Mouse (Mus musculus): ENCODE measurements around the gene Tenm2.

The Tenm2 gene

DNA sequence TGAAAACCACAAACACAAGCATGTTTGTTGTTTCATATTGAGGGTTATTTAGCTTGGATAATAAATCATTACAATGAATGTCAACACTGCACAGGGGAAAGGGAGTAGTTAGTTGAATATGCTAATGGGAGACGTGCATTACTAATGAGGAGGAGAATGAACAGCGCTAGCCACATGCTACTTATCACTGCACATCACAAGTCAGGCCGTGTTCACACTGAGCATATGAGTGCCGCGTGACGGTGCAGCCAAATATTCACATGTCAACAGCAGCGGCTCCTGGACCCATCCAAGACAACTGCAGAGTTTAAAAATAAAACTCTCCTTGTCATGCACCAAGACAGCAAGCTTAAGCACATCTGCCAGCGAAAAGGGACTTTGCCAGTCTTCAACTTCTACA is 753.6 kb downstream of the Tenm2 start:
- no peak for DNase-seq (ENCODE audit: low spot score)

DNA sequence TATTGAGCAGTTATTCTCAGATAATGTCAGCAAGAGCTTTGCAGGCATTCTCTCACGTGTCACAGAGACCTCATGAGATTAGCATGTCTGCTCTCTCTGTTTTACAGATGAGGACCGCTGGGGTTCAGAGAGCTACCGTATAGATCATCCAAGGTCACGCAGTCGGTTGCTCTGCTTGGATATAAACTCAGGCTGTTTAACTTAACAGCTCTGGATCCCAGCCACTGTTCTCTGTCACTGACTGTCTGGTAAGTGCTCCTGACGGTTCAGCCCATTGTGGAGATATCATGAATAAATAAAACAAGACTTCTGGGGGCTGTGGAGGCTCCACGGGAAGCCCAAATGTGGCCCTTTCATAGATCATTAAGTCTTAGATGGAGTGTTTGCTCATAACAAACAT is 754.2 kb downstream of the Tenm2 start:
- DNase-seq (ENCODE audit: low spot score) = no peak

DNA sequence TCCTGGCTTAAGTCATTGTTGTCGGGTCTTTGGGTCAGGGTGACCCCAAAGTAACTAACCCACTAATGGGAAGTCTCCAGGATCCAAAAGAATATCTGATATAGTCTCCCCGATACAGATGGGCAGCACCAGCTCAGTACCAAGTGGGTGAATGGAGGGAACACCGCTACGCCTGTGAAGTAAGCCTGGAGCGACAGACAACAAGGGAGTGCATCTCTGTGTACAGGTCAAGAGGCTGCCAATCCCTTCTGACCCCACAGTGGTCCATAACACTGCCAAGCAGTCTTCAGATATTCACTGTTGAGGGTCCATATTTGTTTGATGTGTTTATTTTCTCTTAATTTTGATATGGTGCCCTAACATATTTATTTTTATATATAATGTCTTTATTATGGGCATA is 754.7 kb downstream of the Tenm2 start:
- DNase-seq (ENCODE audit: low spot score) = no peak

DNA sequence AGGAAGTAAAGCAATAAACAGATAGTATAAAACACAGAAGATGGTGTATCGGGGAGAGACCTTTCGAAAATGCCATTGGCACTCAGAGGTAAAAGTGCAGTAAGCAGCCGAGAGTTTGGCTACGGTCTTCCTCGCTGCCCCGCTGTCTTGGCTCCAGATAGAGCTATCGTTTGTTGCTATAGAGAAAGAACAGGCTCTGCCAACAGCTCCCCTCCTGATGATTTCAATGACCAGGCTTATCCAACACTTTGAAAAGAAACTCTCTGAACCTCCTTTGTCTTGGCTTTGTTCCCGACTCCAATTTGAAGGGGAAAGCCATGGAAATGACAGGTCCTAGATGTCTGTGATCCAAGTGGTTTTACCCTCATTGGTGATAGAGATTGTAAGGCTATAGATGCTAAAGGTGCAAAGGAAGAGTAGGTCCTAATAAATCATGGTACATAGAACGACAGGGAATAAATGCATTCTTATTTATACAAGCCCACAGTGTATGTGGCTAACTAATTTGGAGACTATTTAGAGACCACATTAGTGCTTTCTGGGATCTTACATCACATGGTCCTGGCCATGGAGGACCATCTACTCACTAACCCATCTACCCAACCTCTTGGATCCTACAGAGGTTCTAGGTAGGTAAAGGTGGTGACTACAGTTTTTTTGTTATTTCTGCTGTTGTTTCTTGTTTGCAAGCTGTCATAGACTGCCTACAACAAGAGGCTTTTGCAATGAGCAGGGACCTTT is 765.8 kb downstream of the Tenm2 start:
- DNase-seq (ENCODE audit: low spot score) = no peak

DNA sequence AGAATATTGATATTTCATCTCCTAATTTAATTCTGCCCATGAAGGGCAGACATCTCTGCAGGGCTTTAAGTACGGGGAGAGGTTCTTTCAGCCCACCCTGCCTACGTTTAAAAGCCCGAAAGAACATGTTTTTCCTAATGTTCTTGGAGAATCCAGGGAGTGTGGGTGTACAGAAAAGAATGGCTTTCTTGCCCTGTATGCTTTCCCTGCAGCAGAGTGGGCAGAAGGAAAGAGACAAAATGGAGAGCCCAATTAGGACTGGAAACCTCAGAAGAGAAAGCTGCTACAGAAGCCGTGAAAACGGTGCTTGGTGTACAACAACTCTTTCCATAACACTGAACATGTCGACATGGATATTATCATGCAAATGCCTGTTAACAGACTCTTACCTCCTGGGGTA is 777.3 kb downstream of the Tenm2 start:
- DNase-seq (ENCODE audit: low spot score) = no peak

DNA sequence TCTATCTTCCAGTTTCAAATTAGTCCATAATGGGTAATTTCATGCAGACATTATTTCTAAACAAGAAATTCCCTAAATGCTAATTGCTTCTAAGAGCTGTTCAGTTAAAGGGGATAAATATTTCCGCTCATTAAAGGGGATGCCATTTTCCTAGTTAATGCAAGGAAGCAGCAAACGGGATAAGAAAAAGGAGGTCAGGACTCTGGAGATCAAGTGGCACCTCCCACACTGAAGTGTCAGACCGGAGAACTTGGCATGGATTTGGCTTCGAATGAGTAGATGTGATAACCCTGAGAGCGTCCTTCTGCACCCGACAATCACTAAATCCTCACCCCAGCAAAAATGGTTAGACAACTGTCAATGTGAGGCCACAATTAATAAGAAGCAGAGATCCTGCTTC is 781.7 kb downstream of the Tenm2 start:
- DNase-seq (ENCODE audit: low spot score) = no peak

DNA sequence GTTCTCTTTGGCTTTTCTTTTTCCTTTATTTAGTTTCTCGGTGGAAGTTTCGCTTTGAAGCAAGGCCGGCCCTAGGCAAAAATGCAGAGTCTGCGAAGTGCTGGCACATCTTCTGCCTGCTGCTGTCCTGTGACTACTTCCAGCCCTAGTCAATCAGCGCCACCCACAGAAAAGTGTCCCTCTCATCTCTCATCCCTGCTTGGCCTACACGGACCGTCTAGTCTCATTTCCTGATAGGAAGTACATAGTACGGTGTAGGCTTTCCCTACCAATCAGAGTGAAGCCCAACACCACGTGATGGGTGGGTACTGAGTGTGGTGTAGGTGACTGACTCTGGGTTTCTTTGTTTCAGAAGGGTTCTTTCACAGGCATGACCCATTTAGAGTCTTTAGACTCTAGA is 783.3 kb downstream of the Tenm2 start:
- DNase-seq (ENCODE audit: low spot score) = no peak

DNA sequence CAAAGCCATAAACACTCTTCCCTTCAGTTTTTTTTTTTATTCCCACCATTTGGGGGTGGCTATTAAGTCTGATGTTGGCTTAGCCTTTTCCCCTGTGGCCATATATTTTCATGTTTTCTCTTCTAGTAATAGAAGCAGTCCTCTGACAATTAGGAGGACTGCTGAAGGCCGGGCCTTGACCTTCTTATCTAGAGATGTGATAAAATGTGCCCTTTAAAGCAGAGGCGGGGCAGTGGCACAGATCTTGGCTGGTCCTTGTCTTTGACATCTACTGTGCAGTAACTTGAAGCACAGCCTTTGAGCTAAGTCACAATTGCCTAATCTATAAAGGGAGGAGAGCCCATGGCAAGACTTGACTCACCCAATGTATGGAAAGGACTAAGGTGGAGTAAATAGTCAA is 789.4 kb downstream of the Tenm2 start:
- no peak for DNase-seq (ENCODE audit: low spot score)

DNA sequence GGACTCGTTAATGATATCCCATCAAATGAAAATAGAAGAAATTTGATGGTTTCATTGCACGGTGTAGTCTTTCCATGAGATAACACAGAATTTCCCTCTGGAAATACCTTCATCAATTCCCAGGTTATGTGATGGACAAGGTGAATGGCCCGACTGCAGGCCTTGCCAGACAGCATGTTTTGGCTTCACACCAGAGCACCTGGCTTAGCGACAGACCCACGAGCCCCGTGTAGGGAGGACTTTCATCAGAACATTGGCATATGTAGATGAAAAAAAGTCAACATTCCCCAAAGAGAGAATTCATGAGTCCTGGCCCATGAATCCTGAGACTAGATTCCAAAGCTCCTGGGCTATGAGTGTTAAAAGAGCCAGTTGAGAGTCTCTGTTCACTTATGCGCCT is 791.9 kb downstream of the Tenm2 start:
- DNase-seq (ENCODE audit: low spot score) = no peak

DNA sequence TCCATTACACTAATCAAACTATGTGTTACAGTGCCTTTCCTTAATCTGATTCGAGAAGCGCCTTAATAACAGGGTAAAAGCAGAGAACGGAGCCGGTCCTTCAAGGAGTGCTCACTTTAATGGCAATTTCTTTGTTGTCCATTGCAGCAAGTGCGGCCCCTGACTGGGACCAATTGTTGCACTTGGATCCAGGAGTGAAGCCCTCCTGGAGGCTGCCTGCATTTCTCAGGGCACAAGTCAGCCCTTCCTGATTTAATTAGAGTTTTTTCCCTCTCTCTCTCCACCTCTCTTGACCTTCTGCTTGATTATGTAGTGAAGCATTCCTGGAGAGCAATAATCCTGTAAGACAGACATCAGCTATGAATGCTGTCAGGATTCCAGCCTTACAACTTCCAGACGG is 794.0 kb downstream of the Tenm2 start:
- DNase-seq (ENCODE audit: low spot score) = no peak

DNA sequence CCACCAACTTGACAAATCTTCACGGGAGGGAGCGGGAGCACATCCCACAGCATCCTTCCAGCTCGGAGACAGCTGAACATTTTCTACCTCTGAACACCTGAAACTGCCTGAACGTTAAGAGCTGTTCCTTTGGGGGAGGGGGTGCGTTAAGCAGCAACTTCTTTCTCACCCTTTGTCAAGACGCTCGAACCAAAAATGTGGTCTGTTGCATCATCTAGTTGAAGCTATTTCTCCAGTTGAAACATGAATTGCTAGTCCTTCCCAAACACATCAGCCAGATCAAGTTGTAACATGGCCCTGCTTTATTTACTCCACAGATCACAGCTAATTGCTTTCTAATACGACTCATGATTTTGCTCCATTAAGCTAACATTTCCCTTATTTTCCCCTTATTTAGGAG is 799.5 kb downstream of the Tenm2 start:
- DNase-seq (ENCODE audit: low spot score) = no peak

DNA sequence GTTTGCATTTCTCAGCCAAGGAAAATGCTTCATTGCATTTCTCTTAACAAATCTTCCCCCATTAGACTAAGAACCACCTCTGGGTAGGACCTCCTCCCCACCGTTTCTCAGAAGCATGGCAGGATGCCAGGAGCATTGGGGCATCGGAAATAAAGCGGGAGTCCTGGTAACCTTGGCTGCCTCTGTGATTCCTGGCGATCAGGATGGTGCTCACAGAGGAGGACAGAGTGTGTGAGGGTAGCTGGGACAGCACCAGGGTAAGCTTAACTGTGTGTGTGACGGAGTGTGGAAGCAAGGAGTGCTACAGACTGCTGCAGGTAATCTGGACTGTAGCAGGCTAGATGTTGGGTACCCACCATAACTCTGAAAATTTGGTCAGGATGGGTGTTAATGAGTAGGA is 806.8 kb downstream of the Tenm2 start:
- DNase-seq (ENCODE audit: low spot score) = peak; percentile 41

DNA sequence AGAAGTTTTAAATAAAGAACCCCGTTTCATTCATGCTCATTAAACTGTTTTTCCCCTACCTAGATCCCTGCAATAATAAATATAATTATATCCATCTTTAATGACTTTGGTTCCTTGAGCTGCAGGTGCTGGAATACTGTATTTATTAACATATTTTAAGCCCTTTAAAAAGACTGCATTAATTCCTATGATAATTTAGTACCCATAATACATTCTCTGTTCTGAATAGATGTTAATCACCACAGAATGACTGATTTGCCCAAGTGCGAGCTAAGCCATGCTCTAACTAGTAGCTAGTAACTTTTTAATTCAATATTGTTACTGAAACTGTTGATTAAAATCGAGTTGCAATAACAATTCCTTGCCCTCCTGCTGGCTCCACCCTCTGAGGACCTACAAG is 810.8 kb downstream of the Tenm2 start:
- DNase-seq (ENCODE audit: low spot score) = no peak

DNA sequence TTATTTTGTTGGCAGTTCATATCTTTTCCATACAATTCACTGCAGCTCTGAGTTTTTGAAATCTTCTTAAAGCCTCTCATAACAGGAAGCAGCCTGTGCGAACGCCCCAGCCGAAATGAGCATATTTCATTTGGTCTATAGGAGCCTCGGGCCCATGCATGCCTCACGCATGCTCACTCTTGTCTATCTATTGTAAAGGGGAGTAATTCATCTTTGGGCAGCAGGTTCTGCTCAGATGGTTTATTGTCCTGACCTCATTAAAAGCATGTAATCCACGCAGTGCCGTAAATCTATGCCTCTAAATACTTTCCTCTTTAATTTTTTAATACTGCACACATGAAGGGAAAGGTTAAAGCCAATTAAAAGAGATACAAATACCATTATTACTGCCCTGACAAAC is 815.7 kb downstream of the Tenm2 start:
- DNase-seq (ENCODE audit: low spot score) = no peak

DNA sequence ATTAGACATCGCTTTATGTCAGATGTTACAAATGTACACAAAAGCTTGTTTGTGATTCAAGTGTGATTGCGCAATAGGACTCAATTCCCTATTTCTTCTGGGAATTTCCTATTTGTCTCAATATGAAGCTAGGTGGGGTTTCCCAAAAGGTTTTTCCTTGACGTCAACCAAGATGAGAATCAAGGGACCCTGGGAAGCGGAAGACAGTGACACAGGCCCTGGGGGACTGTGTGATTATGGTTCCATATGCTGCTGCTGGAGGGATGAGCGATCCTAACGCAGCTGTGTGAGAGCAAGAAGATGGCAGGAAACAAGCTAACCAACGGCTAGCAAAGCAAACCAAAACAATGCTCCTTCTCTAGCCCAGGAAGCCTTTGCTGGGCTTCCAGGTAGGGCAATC is 820.5 kb downstream of the Tenm2 start:
- no peak for DNase-seq (ENCODE audit: low spot score)

DNA sequence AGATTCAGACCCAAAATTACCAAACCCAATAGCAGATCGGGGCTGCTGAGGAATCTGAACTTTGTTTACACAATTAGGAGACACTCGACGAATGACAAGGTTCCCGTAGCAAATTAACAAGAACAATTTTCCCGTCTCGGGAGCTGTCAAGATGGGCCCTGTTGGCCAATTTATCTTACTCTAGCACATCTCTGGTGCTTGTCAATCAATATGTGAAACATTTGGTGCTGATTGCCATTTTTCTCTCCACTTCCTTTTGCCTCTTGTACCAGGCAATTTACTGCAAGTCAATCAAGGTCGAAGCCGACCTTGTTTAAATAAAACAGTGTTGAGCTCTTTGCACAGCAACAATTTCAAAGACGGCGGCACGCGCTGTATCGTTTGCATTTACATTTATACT is 824.9 kb downstream of the Tenm2 start:
- no peak for DNase-seq (ENCODE audit: low spot score)

DNA sequence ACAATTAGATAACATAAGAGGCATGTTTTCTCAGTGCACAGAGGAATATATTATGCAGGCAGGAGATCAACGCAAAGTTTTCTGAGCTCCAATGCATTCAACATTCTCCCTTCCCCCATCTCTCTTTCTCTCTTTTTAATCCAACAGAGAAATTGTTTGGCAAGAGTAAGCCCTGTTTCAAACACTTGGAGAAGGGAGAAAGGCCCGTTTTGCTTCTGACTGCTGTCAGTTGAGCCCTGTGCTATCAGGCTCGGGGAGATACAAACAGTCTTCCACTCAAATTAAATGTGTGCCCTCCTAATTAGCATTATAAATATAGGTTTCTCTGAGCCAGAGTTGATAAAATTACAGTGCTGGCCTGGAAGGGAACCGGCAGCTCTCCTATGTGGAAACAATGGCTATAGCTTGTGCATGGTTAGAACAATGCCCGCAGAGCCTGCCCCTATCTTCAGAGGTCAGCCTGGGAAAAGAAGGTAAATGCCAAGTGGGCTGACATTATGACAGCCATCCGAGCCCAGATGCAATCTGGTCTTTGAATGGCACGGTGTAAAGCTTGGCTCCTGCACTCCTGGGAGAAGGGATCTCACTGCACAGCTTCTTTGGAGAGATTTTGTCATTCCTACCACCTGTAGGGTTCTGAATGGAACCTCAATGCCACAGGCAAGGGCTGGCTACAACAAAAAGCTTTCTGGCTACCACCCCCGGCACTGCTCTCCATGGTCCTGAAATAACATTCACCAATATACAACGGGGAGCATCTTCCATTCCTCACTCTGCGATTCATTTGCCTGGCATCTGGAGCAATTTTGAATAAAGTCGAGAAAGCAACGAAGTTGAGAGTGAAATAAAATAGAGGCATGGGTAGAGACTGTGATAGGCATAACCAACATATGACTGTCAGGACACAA is 839.7 kb downstream of the Tenm2 start:
- DNase-seq (ENCODE audit: low spot score) = no peak

DNA sequence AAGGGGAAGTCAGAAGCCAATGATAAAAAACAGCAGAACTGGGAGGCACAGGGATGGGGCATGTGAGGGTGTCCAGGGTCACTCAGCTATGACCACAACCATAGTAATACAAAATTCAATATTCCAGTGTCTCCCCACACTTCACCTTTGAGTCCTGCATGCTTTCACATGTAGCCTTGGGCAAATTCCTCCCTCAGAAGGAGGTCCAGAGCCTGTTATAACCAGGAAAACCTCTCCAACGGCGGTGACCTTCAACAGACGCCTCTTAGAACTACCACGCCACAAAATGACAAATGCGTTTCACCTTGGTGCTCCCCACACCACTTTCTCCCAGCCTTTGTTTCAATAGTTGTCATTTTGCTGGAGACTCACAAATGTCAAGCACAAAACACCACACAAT is 851.1 kb downstream of the Tenm2 start:
- no peak for DNase-seq (ENCODE audit: low spot score)

DNA sequence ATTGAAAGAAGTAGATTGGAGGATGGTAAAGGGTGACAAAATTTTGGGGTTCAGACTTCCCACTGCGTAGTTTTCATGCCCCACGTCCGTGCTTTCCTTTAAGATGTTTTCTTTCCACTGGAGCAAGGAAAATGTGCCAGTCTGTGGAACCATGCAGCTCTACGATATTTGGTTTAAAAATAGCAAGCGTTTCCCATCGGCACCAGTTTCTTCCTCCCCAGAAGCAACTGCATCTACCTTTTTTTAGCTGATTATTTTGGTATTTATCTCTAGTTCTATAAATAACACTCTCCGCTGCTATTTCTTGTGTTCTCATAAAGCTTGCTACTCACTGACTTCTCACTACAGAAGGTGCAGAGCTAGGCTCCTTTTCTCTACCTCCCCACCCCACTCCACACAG is 864.0 kb downstream of the Tenm2 start:
- DNase-seq (ENCODE audit: low spot score) = no peak

DNA sequence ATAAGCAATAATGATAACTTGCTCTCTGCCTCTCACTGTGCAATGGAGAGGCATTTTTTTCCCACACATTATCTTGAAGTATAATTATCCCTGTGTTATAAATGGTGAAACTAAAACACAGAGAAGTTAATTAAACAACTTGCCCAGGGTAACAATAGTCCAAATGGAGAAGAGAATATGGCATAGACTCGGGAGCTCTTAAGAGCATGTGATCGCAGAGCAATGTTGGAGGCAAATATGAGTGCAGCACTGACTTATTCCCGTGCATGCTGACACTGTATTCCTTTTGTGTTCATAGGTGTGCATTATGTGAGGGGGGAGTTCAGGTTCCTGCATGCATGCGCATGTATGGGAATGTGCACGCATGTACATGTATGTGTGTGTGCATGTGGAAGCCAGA is 870.7 kb downstream of the Tenm2 start:
- no peak for DNase-seq (ENCODE audit: low spot score)

DNA sequence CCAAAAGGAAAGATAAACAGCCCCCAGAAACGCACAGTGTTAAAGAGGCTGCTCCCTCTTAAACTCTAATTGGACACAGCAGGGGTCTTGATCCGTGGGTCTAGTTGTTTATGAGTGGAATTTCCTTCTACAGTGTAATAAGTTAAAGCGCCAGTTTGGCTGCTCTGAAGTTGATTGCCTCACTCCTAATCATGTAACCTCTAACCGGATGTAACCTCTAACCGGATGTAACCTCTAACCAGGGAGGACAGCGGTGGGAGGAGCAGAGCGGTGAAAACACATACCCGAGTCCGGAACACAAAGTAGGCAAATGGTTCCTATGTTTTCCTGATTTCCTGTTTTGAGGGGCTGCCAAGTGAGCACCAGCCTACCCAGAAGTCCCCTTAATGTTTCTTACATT is 871.3 kb downstream of the Tenm2 start:
- no peak for DNase-seq (ENCODE audit: low spot score)

DNA sequence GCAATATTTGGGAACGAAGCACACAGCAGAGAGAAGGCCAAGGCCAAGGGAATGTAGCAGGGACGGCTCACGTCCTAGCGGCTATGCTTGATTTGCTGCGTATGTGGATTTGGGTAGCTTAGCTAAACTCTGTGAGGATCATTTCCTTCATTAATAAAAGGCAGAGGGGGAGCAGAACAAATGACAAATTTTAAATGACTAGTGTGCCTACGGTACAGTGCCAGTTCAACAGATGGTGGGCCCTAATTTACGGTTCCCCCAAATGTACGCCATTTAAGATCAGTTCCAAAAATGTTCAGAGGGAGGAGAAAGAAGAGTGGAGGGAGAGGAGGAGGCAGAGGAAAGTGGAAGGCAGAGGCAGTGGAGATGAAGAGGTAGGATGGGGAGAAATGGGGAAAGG is 873.2 kb downstream of the Tenm2 start:
- DNase-seq (ENCODE audit: low spot score) = no peak

DNA sequence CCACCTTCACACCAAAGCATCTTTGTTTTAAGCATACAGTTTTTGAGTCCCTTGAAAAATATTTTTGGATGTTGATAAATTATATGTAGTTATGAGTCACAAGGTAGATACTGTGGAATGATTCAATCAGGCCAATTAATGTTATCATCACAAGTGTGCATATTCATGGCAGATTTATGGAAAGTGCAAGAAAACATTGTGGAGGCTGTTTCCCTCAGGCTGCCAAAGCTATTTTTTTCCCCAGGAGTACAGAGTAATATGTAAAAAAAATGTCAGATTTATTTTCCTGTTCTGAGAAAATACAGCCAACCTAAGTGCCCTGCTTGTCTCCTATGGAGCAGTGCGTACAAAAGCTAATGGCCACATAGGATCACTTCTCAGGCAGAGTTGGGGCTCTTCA is 882.5 kb downstream of the Tenm2 start:
- no peak for DNase-seq (ENCODE audit: low spot score)

DNA sequence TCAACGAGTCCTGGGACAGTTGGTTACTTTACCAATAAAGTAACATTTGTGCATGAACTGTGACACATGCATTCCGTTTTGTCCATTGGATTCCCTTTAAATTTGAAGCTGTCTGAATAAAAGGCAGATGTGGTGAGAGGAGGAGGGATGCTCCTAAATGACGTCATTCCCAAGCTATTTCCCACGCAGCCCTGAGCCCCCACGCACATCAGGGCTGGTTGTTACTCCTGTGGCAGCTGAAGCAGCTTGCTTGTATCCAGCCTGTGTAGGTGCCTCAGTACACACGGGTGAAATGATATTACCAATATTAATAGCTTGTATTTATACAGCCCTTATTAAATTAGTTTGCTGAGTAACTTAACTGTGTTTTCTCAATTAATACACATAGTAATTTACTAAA is 884.0 kb downstream of the Tenm2 start:
- DNase-seq (ENCODE audit: low spot score) = no peak
